Mouse (Mus musculus): ENCODE results near the gene Dync1h1.
A peak's percentile ranks its signal among the peaks of the same experiment; 100 is the strongest.
"Not testable (repeated sequence)": the region's sequence is repeated elsewhere in the genome, so short reads cannot be mapped to it uniquely, and the experiment has no call there.

Gene Dync1h1

DNA sequence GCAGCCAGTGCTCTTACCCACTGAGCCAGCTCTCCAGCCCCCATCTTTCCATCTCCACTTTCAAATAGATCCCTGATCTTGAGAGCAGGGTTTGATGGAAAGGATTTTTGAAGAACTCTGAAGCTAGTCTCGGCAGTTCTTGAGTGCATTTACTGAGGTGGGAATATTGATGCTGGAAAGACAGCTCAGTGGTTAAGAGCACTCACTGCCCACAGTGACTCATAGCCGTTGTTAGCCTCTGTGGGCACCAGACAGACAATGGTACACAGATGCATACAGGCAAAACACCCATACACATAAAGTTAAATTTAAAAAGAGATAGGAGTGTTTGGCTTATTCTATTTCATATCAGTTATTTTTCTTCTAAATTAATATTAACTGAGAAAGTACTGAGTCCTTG lies 5.4 kb downstream of the Dync1h1 start:
- DNase-seq (ENCODE audit: low spot score), result no peak

GRCm38 (mm10) chr12:110608460-110609152 lies 7.4 kb downstream of the Dync1h1 start:
- no peak for DNase-seq (ENCODE audit: low spot score)

DNA sequence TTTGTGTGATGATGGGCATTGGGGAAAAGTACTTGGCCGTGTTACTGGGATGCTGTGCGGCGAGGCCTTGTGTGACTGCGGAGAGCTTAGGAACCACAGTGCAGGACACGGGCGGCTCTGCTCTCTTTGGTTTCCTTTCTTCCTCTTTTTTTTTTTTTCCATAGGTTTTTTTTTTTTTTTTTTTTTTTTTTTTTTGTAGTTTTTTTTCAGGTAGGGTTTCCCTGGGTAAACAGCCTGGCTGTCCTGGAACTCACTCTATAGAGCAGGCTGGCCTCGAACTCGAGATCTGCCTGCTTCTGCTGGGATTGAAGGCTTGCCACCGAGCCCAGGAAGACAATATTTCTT lies 7.9 kb downstream of the Dync1h1 start:
- no peak for DNase-seq (ENCODE audit: low spot score)

DNA sequence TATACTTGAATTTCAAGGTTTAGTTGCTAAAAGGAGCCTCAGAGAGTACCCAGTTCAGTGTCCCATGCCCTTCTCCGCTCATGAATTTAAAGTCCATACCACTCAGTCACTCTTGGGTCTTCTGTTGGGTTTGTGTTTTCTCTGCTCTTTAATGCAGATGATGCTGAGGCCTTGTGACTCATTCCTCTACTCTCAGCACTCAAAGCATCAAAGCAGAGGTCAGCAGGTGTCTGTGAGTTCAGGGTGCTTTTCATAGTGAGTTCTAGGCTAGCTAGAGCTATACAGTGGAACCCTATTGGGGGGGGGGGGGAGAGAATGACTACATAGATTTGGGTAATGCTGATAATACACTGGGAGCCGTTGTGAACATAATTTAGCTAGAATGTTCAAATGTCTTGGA lies 9.5 kb downstream of the Dync1h1 start:
- DNase-seq (ENCODE audit: low spot score), result no peak

DNA sequence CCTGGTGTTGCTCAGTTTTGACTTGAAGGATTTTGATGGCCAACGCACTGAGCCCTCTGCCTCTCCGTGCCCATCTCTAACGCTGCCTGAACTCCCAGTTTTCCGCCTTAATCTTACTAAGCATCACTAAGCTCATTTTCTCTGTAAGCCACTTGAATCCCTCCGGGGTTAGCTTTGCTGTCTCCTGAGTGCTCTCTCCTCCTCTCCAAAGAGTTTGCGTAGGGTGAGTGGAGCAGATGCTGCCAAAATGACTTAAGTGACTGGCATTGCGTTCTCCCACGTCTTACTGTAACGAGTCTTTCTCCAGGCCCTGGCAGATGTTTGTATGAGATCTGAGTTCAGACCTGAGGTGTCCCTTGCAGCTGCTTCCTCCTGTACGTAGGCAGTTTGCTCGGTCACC lies 28.8 kb downstream of the Dync1h1 start:
- no peak for DNase-seq (ENCODE audit: low spot score)

DNA sequence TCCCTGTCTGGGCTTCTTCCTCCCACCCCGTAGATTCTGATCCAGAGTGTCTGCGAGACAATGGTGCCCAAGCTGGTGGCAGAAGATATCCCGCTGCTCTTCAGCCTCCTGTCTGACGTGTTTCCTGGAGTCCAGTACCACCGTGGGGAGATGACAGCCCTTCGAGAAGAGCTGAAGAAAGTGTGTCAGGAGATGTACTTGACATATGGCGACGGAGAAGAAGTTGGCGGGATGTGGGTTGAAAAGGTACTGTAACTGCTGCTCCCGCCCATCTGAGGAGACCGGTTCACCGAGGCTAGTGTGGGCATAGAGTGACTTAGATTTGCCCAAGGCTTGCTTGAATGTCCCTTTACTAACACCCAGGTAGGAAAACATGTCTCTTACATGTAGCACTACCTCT lies 35.0 kb downstream of the Dync1h1 start:
- no peak for DNase-seq (ENCODE audit: low spot score)

DNA sequence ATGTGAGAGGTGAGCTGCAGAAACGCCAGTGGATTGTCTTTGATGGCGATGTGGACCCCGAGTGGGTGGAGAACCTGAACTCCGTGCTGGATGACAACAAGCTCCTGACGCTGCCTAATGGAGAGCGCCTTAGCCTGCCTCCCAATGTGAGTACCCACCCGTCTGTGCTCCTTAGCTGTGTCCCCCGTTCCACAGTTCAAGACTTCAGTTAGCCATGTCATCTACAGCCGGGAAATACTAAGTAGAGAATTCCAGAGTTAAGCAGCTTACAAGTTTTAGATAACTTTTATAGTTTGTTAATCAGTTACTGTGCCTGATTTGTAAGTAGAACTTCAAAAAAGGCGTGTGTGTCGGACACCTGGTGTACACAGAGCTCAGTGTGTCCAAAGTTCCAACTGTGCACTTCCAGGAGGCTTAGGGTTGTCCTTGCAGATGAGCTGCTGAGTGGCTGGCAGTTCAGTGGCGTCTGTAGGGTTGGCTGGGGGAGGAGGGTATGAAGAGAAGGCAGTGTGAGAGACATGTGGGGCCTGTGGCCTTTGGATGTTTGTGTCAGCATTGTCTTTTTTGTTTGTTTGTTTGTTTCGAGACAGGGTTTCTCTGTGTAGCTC lies 36.4 kb downstream of the Dync1h1 start:
- DNase-seq (ENCODE audit: low spot score), result no peak

DNA sequence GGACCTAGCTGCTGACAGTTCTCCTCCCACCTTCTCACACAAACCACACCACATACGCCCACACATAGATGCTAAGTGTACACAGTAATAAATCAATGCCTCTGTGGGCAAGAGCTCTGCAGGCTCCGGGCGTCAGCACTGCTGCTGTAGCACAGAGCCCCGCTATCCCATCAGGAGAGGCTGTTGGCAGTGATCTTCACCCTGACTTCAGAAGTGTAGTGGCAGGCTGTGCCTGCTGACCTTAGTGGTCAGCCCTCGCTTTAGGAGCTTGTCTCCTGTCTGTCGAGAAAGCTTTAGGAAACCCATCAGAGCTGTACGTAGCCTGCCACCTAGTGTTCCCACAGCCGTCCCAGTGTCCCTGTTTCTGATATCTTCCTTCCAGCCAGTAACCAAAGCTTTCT lies 49.0 kb downstream of the Dync1h1 start:
- DNase-seq (ENCODE audit: low spot score), result no peak

DNA sequence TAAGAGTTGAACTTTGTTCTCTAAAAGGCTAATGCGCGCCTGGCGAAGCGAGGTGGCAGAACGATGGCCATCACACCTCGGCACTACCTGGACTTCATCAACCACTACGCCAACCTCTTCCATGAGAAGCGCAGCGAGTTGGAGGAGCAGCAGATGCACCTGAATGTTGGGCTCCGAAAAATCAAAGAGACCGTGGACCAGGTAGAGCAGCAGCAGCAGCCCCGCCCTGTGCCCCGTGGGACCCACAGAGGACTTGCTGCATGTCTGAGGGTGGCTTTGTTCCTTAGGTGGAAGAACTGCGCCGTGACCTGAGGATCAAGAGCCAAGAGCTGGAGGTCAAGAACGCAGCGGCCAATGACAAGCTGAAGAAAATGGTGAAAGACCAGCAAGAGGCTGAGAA lies 50.2 kb downstream of the Dync1h1 start:
- DNase-seq (ENCODE audit: low spot score), result no peak

- no peak for DNase-seq (ENCODE audit: low spot score)
Observed at GRCm38 (mm10) chr12:110661746-110662145, 60.5 kb downstream of the Dync1h1 start.

DNA sequence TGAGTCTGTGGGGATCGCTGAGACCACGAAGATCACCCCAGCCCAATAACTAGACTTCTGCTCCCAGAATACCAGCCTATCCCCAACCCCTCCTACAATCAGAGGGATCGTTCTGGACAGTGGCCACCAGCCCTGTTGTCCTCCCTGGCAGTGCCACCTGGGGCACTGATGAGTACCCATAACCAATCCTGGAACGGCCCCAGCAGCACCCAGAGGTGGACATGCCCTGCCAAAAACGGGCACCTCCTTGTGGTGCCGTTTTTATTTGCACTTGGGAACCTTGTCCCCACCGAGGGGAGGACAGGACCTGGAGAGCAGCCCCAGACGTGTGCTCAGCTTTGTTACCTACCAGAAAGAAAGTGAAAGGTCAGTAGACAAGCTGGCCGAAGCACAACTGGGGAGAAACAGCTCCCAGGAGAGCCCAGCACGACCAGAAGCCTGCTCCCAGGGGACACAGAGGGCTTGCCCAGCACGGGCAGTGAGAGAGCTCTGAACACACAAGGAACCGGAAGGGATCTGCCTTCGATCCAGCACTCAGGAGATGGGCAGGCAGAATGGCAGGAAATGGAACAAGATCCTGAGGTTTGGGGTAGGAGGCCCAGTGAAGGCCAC lies 66.3 kb downstream of the Dync1h1 start:
- DNase-seq (ENCODE audit: low spot score), result no peak

DNA sequence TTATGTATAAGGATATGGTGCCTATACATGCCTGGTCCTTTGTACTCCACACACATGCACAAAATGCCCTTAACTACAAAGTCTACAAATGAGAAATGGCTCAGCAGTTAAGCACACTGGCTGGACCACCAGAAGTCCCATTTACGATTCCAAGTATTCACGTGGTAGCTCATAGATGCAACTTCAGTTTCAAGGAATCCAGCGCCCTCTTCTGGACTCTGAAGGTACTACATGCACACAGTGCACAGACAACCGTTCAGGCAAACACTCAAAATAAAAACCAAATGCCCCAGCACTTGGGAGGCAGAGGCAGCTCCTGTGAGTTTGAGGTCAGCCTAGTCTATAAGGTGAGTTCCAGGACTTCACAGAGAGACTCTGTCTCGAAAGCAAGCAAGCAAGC lies 73.0 kb downstream of the Dync1h1 start:
- DNase-seq (ENCODE audit: low spot score), result peak; percentile 16

- no peak for DNase-seq (ENCODE audit: low spot score)
Observed at GRCm38 (mm10) chr12:110681191-110681590, 79.9 kb downstream of the Dync1h1 start.

DNA sequence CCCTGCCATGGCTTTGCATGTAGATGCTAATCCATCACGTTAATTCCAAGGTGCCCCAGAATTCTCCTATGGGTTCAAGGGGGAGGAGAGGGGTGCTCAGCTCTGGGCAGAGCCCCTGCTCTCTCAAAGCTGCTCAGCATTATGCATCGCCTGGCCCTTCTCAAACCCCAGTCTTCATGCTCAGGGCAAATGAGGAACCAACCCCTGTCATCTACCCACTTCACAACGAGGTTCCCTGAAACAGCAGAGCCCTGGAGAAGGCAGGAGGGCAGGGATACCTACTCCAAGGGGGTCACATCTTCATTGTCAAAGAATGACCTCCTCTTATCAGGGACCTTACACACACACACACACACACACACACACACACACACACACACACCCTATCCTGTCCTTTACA lies 80.6 kb downstream of the Dync1h1 start:
- DNase-seq (ENCODE audit: low spot score), result no peak

DNA sequence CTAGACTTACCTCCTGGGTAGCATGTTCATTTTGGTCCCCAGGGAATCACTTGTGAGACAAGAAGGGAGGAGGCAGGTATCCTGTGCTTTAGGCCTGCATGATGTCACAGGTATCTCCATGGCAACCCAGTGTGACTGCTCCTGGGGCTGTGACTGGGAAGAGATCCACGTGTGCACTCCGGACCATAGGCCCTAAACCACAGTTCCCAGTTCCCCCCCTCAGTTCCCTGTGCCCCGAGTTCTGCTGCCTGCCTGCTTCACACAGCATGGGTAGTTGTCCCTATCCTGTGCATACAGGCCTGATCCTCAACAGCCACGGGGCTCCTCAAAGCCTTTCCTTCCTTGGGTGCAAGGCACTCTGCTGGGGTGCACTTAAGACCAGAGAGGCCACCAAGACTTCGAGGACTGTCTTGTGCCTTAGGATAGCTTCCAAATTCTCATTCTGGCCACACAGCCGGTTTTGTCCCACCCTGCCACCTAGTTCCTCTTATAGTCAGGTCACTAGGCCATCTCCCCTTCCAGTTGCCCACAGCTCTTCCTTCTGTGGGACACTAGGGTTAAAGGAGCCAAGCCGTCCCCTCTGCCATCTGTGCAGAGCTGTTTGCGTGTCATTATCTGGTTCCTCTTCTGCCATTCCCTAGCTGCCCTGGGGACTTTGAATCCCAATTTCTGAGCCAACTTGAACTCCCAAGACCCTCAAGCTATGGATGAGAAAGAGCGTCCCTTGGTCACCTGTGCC lies 81.5 kb downstream of the Dync1h1 start, which contains the start of gene 1700001K19Rik:
TSS of gene 1700001K19Rik (minus strand) at position 59 of the 739 bp plus-strand sequence.
- no peak for DNase-seq (ENCODE audit: low spot score)

GRCm38 (mm10) chr12:110683580-110683979 lies 82.3 kb downstream of the Dync1h1 start:
- DNase-seq (ENCODE audit: low spot score), result no peak

DNA sequence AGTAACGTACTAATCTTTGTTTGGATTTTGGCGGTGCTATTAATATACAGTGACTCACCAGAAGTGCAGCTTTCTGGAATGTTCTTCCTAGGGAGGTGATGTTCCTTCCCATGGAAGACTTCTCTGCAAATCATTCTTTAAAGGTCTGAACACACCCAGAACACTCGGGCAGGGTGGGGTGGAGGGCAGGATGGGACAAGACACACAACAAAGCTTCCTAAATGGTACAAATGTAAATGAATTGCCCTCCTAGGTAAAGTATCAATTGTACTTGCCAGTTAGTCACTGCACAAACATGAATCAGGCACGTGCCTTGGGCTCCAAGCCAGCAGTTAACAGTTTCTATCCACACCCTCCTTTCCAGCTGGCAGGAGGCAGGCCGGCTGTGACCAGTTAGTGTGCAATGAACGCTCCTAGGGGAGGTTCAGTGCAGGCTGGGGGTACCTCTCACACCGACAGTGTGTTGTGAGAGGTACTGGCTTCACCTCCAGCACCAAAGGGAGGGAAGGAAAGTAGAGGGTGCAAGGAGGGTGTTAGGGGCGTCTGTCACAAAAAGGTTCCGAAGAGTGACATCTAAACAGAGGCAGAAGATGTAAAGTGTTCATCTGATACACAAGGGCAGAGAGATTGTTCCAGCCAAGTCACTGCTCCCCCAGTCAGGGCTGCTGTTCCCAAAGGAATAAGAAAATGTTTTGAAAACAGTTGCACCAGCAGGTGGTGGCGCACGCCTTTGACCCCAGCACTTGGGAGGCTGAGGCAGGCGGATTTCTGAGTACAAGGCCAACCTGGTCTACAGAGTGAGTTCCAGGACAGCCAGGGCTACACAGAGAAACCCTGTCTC lies 86.9 kb downstream of the Dync1h1 start:
- DNase-seq (ENCODE audit: low spot score), result no peak

GRCm38 (mm10) chr12:110688921-110689320 lies 87.7 kb downstream of the Dync1h1 start:
- DNase-seq (ENCODE audit: low spot score), result not testable (repeated sequence)

GRCm38 (mm10) chr12:110689919-110690643 lies 88.8 kb downstream of the Dync1h1 start:
- no peak for DNase-seq (ENCODE audit: low spot score)

GRCm38 (mm10) chr12:110693378-110693777 lies 92.1 kb downstream of the Dync1h1 start:
- not testable (repeated sequence) for DNase-seq (ENCODE audit: low spot score)

GRCm38 (mm10) chr12:110695676-110696171 lies 94.5 kb downstream of the Dync1h1 start:
- DNase-seq (ENCODE audit: low spot score), result no peak
